Mouse (Mus musculus) urinary bladder, adult 18-20 months (tissue): Measurements from ENCODE around the gene Rnf207.

Experiments used
- DNase-seq, 2 experiments: peaks; one replicate each; pipeline ENCODE4 v3.0.0; 2022; ENCODE audit warnings: low spot score in 2 of 2, mixed read lengths in 2 of 2

Gene Rnf207

DNA sequence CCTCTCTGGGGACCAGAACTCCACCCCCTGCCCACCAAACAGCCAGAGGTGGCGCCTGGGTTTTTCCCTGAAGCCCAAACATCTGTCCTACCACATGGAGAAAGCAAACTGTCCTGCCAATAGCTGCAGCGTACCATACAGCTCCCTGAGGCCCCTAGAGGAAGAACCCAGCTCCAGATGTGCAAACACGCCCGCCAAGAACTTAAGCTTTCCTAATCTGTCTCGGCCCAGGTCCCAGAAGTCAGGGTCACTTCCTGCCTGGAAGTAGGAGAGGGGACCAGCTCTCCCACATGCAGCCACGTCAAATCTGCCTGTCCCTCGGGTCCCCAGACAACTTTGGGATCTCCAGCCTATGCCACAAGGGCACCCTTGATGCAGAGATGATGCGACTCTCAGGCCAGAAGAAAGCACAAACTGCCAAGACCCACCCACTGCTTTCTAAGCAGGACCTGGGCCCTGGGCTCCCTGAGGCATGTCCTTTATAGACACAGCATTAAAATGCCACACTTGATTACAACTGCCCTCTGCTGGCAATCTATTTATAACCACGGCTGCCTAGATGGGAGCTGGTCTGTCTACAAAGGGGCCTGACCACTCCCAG lies 46.2 kb downstream of the Rnf207 start:
- peak in 1 of 2 experiments; percentile 69 for DNase-seq

DNA sequence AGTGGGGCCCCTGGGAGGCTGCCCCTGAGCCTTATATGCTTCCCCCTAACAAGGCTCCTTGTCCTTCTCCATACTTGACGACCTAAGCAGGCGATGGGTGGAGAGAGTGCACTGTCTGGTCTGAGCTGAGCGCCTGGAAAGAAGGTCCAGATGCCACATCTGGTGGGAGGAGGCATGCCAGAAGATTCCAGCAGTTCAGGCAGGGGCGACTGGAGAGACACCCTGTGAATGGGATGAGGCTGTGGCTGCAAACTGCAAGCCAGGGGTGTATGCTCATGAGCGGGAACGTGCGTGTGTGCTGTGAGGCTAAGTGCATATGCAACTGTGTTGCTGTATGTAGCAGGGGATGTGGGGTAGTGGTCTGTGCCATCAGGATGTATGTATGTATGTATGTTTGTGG lies 46.8 kb downstream of the Rnf207 start:
- no peak for DNase-seq

DNA sequence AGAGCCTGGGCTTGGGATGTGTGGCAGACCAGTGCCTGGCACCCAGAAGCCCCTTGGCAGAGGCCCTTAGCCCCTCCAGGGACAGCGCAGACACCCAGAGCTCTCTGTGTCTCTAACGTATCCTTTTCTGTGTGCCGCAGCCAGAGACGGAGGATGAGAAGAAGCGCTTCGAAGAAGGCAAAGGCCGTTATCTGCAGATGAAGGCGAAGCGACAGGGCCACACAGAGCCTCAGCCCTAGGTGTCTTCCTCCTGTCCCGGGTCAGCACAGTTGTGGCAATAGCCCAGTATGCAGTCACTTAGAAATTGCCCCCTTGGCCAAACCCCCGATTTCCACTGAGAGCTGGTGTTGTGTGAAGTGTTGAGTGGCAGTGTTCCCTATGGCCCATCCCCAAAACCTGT lies 47.5 kb downstream of the Rnf207 start:
- DNase-seq: no peak

DNA sequence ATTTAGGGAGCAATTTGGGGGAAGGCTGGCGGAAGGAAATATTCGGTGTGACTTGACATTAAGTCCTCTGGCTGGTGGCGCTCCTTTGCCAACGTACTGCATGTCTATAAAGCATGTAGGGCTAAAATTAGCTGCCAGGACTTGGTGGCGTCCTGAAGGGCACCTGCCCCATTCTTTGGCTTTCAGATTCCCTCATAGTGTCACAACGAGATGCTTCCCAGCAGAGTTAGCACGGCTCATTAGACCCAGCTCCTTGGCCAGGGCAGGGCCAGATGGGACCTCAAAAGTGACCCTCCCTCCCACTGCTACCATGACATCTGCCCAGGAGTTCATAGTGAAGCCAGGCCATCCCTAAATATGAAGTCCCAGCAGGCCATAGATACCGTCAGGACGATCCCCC lies 48.2 kb downstream of the Rnf207 start:
- DNase-seq: no peak

DNA sequence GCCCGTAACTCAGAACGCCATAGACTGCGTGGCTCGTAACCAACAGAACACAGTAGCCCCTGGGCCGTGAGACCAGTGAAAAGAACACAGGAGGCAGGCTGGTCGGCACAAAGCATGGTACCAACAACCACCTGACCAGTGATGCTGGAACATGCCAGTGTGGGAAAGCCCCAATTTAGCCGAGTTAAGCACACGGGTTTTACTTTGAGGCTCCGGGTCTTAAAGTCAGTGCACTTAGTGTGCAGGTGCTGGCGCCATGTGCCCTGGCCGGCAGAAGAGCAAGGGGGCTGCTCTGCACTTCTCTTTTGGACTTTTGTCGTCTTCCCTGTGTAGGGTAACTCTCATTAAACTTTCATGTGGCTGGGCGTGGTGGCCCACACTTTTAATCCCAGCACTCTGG lies 48.8 kb downstream of the Rnf207 start:
- no peak for DNase-seq

DNA sequence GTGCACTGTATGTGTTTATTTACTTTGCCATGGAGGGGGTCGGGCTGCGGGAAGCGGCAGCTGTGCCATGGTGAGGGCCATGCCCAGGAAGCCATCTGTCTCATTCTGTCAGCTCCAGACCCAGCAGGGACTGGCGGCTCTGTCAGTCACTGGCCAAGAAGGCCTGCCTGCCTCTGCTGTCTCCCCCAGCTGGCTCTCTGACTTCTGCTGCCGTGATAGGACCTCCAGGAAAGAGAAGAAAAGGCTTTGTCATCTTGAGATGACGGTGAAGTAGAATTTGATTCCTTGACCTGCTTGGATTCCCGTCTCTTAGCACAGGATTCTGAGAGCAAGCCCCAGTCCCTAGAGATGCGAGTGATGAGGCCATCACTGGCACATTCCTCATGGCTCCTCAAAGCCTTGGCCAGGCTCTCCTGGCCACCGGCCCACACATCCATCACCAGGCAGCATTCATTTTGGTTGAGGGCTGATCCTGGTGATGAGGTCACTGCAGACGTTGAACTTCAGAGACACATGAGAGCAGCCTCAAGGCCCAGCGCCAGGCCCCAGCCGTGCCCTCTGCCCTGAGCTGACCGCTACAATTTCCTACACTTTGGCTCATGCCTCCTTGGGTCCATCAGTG lies 50.9 kb downstream of the Rnf207 start:
- no peak for DNase-seq

DNA sequence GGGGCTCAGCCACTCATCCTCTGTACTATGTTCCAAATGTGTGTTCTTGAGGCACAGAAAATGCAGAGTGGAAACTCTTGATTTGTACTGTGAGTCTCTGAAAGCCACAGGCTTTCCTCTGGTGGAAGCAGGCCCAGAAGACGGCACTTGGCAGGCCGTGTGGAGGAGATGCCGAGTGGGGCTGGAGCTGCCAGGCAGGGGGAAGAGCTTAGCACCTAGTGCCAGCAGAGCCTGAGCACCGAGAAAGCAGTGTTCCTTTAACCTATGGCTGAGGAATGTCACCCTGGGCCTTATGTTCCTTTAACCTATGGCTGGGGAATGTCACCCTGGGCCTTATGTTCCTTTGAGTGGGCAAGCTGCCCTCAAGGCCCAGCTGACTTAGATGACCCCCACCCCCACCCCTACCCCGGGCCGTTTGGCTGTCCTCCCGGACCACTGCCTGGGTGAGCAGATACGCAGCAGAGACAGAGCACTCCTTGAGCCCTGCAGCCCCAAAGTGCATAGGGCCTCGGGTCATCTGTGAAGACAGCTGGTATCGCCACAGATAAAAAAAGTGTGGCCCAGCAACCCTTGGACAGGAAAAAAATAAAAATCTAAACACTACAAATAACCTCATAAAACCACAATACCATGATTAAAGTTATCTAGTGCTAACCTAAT lies 52.4 kb downstream of the Rnf207 start:
- DNase-seq: no peak

DNA sequence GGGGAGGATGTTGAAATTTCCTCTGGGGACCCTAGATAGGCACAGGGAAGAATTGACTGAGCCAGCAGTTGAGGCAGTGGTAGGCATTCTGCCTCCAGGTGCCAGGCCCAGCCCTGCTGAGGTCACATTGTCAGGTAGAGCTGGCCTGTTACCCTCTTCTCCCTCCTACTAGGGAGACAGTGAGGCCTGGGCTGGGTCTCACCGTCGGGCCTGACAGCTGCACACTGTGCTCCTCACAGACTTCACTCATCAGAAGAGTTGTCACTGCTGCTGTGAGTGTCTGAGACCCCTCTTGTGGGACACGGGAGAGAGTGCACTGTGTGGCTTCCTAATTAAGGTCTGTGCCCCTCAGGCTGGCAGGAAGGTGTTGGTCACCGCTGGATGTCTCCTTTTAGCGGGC lies 53.0 kb downstream of the Rnf207 start:
- no peak for DNase-seq

DNA sequence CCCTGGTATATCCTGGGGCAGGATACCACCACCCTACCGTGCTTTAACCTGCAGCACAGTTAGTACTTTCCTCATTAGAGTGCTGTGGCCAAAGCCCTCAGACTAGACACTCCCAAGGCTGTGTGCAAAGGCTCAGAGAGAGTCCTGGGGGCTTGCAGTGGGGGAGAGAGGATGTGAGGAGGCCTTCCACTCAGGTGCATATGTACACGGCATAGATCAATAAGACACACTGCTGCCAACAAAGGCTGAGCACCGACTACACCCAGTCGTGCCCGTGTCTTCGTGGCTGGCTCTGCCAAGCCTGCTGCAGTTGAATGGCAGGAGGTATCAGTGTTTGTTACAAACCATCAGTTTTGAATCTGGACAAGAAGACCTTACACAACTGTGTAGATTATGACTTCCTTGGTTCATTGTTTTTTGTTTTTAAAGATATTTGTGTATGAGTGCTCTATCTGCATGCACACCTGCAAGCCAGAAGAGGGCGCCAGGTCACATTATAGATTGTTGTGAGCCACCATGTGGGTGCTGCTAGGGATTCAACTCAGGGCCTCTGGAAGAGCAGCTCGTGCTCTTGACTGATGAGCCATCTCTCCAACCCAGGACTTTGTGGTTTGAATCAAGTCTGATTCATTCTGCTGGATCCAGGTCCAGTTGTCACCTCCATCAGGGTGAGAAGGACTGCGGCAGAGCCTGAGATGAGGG lies 53.8 kb downstream of the Rnf207 start:
- DNase-seq: no peak

DNA sequence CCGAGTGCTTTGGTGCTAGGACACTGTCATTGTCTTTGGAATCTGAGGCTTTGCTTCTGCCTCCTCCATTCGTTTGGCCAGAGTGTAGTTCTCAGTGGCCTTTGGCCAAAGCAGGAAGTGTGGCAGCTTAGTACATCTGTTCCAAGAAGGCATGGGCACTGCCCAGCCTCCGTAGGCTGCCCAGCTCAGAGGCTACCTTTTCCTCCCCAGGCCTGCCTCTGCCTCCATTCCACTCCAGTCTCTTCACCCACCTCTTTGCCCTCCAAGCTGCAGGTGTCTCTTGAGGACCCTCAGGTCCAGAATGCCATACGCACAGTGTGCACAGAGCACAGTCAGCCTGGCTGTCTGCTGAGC lies 54.6 kb downstream of the Rnf207 start:
- DNase-seq: no peak

DNA sequence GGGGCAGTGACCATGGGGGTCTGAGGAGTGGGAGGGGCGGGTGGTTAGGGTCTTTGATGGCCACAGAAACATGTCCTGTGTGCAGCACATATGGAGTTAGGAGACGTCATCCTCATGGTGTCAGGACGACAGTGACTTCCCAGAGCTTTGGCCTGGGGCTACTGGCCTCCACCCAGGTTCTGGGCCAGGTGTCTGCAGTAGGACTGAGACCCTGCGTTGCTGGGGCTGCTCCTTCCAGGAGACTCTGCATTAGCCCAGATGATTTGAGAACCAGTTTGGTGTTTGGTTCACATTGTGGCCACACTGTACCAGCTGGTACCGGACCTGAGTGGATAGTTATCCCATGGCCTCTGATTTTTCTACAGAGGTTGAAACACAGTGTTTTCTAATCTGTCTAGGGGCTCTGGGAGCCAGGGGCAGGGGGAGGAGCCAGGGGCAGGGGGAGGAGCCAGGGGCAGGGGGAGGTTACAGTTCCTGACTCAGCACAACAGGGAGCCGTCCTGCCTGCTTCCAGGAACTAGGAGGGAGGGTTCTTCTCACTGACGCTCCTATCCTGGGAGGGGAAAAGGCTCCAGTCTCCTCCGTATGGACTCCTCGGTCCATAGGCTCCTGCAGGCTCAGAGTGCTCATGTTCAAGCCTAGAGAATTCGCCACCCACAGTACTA lies 55.1 kb downstream of the Rnf207 start:
- DNase-seq: no peak

DNA sequence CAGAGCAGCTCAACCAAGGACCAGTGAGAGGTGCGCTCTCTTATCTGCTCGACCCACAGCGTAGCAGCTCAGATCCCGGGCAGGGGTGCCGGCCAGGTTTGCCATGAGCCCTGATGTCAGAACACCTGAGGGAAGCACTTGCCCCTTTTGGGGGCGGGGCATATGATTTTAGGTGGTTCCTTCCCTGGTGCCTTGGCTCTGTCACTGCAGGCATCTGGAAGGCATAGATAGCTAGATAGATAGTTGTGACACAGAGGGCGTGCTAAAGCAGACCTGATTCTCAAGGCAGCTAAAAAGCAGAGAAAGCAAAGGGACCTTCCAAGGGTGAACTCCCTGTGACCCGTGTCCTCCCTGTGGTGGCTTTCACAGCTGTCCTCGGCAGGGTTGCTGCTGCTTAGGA lies 55.7 kb downstream of the Rnf207 start:
- DNase-seq: no peak

DNA sequence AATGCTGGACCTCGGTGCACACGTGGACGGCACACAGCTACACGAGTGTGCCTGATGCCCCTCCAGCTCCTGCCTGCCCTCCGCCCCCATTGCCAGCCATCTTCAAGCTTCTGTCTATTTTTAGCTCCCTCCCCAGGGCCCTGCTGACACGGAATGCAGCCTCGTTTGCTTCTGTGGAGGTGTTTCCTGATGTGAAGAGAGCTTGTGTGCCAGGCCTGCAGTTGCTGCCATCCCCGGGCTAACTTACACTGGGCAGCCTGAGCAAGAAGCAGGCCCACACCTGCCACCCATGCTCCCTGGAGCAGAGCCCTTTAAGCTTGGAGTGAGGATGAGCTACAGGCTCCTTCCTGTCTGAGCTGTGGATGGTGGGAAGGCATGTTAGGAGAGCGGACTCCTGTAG lies 56.6 kb downstream of the Rnf207 start:
- no peak for DNase-seq

DNA sequence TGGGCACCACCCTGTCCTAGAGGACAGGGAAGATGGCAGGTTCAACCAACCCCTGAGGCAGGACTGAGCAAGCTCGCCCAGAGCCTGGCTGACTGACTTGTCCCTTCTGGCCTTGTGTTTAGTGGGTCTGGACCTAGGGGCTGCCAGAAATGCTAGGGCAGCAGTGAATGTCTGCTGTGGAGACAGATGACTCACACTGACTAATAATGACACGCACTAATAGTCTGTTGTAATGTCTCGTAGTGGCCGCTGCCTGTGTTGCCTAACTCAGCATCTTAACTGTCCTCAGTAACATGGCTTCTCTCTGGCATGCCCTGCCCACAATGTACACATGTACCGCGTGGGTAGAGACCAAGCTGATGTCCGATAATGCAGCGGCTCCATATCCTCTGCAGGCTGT lies 58.3 kb downstream of the Rnf207 start:
- DNase-seq: no peak

DNA sequence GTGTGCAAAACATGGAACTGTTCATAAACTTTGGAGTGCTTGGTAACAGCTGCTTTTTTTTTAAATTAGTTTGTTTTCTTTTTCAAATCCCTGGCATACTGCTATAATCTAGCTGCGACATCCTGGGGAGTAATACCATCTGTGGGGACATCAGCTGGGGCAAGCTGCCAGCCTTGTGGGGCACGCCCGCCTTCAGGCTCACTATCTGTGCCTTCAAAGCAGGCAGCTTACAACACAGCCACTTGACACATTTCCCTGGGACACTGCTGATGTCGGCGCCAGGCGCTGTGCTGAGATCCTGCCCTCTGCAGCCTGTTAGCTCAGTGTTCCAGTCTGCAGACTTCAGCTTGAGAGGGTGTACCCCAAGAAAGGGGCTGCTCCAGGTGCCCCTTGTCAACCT lies 61.7 kb downstream of the Rnf207 start:
- DNase-seq: peak in 1 of 2 experiments; percentile 54
